Mouse (Mus musculus): Measurements from ENCODE around the gene AI593442. TPM values are rescaled to one million over a fixed set of nuclear protein-coding genes. Genes with fewer than 3 reads are reported as not detected.

The AI593442 gene
- total and polyA plus RNA-seq, 2 experiments from 2014 or later = 25.3 to 77.7 TPM

- no peak for ATAC-seq
- Histone ChIP-seq H3K4me1 (ENCODE audit: insufficient read depth) (no peaks in the 10 kb centered on the region), H3K4me3 (ENCODE audit: low read depth, low read length) (no peak overlapping the region), H3K4me2 (ENCODE audit: low read depth) (no peak overlapping the region), H3K9me3 (ENCODE audit: low read length) (no peaks in the 10 kb centered on the region), H3K36me3 (ENCODE audit: insufficient read depth) (no peaks in the 10 kb centered on the region), H3K27me3 (ENCODE audit: insufficient read depth, low read length) (no peaks in the 10 kb centered on the region), H3K27ac (ENCODE audit: low read depth, low read length) (no peak overlapping the region), H3K9ac (no peak overlapping the region)
- no peak for DNase-seq
- 70% methylated on average over 2 of the region's 2 CpGs for WGBS
- no peak for TF ChIP-seq CTCF (IDR thresholded peaks at IDR 0.05; ENCODE audit: low read depth)
Measured at GRCm38 (mm10) chr9:52635991-52636390, 43.6 kb downstream of the AI593442 start.

- no peak overlapping the region for H3K9ac ChIP-seq
- H3K27me3 ChIP-seq (ENCODE audit: insufficient read depth, low read length) = no peaks in the 10 kb centered on the region
- H3K4me2 ChIP-seq (ENCODE audit: low read depth) = no peak overlapping the region
- no peak overlapping the region for H3K27ac ChIP-seq (ENCODE audit: low read depth, low read length)
- DNase-seq (no peak), ATAC-seq (no peak)
- H3K36me3 ChIP-seq (ENCODE audit: insufficient read depth) = no peaks in the 10 kb centered on the region
- no peak overlapping the region for H3K4me3 ChIP-seq (ENCODE audit: low read depth, low read length)
- no peak for TF ChIP-seq CTCF (IDR thresholded peaks at IDR 0.05; ENCODE audit: low read depth)
- H3K9me3 ChIP-seq (ENCODE audit: low read length) = no peaks in the 10 kb centered on the region
- WGBS = 73% methylated on average over 4 of the region's 4 CpGs
- H3K4me1 ChIP-seq (ENCODE audit: insufficient read depth) = no peaks in the 10 kb centered on the region
Measured at GRCm38 (mm10) chr9:52623926-52624325, 55.7 kb downstream of the AI593442 start.

All from forebrain, postnatal 0 days (tissue).